ENCODE assay signal across 26 mouse cellular contexts in genomic region chr6:72952967-72953366, GRCm38 (mm10). TPM values are rescaled to one million over a fixed set of nuclear protein-coding genes. Genes with fewer than 3 reads are reported as not detected.
DNase-seq lines count a peak whose midpoint lies in the region; ATAC-seq lines count a peak whose summit lies in the region.
"Had no signal": no experiment of that assay in that cellular context is flagged by ENCODE, and none has a peak within 500 bp of the region (broad histone marks: within the 10 kb centered on the region; RNA-seq: fewer than 3 reads in every experiment).

No protein-coding gene starts in this region.

- no peaks in the 10 kb centered on the region for H3K36me3 ChIP-seq in limb, embryonic 15.5 days
- no peaks in the 10 kb centered on the region for H3K36me3 ChIP-seq in midbrain, embryonic 13.5 days
- H3K36me3 ChIP-seq: embryonic facial prominence, embryonic 15.5 days; heart, embryonic 12.5 days; hindbrain, embryonic 12.5 days; neural tube, embryonic 12.5 days had no signal

- H3K4me2 ChIP-seq in limb, embryonic 15.5 days = no peak overlapping the region
- no peak overlapping the region for H3K4me2 ChIP-seq in midbrain, embryonic 13.5 days (replicated peaks)
- H3K4me2 ChIP-seq: embryonic facial prominence, embryonic 15.5 days; heart, embryonic 12.5 days; hindbrain, embryonic 12.5 days; liver, embryonic 11.5 days; midbrain, embryonic 11.5 days; neural tube, embryonic 12.5 days had no signal

- H3K27ac ChIP-seq in limb, embryonic 15.5 days = peak overlapping the region; percentile 27; the same call in 1 of the 2 replicates
- no peak overlapping the region for H3K27ac ChIP-seq in midbrain, embryonic 13.5 days
- H3K27ac ChIP-seq: hindbrain, embryonic 12.5 days; neural tube, embryonic 12.5 days had no signal

- no peaks in the 10 kb centered on the region for H3K9me3 ChIP-seq in limb, embryonic 15.5 days
- no peaks in the 10 kb centered on the region for H3K9me3 ChIP-seq in midbrain, embryonic 13.5 days
- H3K9me3 ChIP-seq: embryonic facial prominence, embryonic 15.5 days; heart, embryonic 12.5 days; hindbrain, embryonic 12.5 days; neural tube, embryonic 12.5 days had no signal

- no peak for ATAC-seq in limb, embryonic 15.5 days (ENCODE audit: insufficient number of reproducible peaks, low FRiP score, low TSS enrichment, low read depth)
- ATAC-seq in midbrain, embryonic 13.5 days = no peak
- ATAC-seq: forebrain, embryonic 14.5 days; liver, postnatal 0 days had no signal

- 62% methylated on average over 2 of the region's 2 CpGs for WGBS in limb, embryonic 15.5 days
- WGBS in midbrain, embryonic 13.5 days = 95% methylated on average over 2 of the region's 2 CpGs

- H3K9ac ChIP-seq in limb, embryonic 15.5 days = no peak overlapping the region
- no peak overlapping the region for H3K9ac ChIP-seq in midbrain, embryonic 13.5 days (replicated peaks)
- H3K9ac ChIP-seq: embryonic facial prominence, embryonic 15.5 days; heart, embryonic 12.5 days; hindbrain, embryonic 12.5 days; liver, postnatal 0 days; neural tube, embryonic 12.5 days had no signal

- H3K4me1 ChIP-seq in limb, embryonic 15.5 days = peaks cover 23% of the 10 kb centered on the region
- peaks cover 21% of the 10 kb centered on the region for H3K4me1 ChIP-seq in midbrain, embryonic 13.5 days (replicated peaks)

- no peak overlapping the region for H3K4me3 ChIP-seq in limb, embryonic 15.5 days
- no peak overlapping the region for H3K4me3 ChIP-seq in midbrain, embryonic 13.5 days (replicated peaks)
- H3K4me3 ChIP-seq: embryonic facial prominence, embryonic 15.5 days; heart, embryonic 12.5 days; hindbrain, embryonic 12.5 days; neural tube, embryonic 12.5 days had no signal

- DNase-seq in kidney, postnatal 14 days = peak; percentile 39
- no peak for DNase-seq in kidney, adult 8-10 months
- DNase-seq in thymus, postnatal 0 days (ENCODE audit: low spot score) = peak; percentile 35
- no peak for DNase-seq in thymus, postnatal 14 days
- DNase-seq in induced T-regulatory cell, adult 2 months (ENCODE audit: low read depth) = peak; percentile 59
- DNase-seq in gastrocnemius, adult 8-10 months (ENCODE audit: low spot score in 2 of 2) = no peak
- DNase-seq: adrenal gland, postnatal 25 days; B cell, adult 2 months; cerebellum, adult 8-10 months; cerebellum, postnatal 36 days; embryo, embryonic 11 days; kidney, adult 18-20 months; layer of hippocampus, postnatal 36 days; liver, postnatal 0 days; lung, postnatal 14 days; right cerebral cortex, postnatal 14 days; spleen, adult 18-20 months had no signal

- H3K27me3 ChIP-seq in limb, embryonic 15.5 days = no peaks in the 10 kb centered on the region
- H3K27me3 ChIP-seq in midbrain, embryonic 13.5 days = no peaks in the 10 kb centered on the region
- H3K27me3 ChIP-seq: embryonic facial prominence, embryonic 15.5 days; heart, embryonic 12.5 days; hindbrain, embryonic 12.5 days; neural tube, embryonic 12.5 days had no signal

RNA-seq across cellular contexts. Expression of gene Tmsb10, which starts 5.6 kb away (rescaled TPM):
- 2,490 and 2,753 TPM in 2 replicates for polyA plus RNA-seq in thymus, postnatal 0 days (2015; fragmentation: Nextera tagmentation; extraction: Ambion mirVana)
- polyA plus RNA-seq in limb, embryonic 15.5 days (2015; fragmentation: Nextera tagmentation; extraction: Ambion mirVana) = 1,634 and 1,767 TPM in 2 replicates
- polyA plus RNA-seq in midbrain, embryonic 13.5 days (2015; fragmentation: Nextera tagmentation; extraction: Ambion mirVana) = 4,994 and 5,054 TPM in 2 replicates
- total RNA-seq in gastrocnemius, adult 8-10 months (2022) = 10 to 100 TPM; 16.2 to 39.9 (median 26.6) TPM

RNA-seq across cellular contexts. Expression of gene Kcmf1, which starts 53.2 kb away (rescaled TPM):
- polyA plus RNA-seq in thymus, postnatal 0 days (2015; fragmentation: Nextera tagmentation; extraction: Ambion mirVana) = 33.2 and 41.1 TPM in 2 replicates
- polyA plus RNA-seq in limb, embryonic 15.5 days (2015; fragmentation: Nextera tagmentation; extraction: Ambion mirVana) = 34.4 and 38.9 TPM in 2 replicates
- 25.7 and 26.1 TPM in 2 replicates for polyA plus RNA-seq in midbrain, embryonic 13.5 days (2015; fragmentation: Nextera tagmentation; extraction: Ambion mirVana)
- 100 to 1,000 TPM; 181 to 260 (median 210) TPM for total RNA-seq in gastrocnemius, adult 8-10 months (2022)

Comparison
In these comparisons a context has a peak if more than half of its experiments do, and no peak if none do; other contexts are left out.
1. DNase-seq: peak in kidney, postnatal 14 days (single experiment), thymus, postnatal 0 days (single experiment) and induced T-regulatory cell, adult 2 months (single experiment); none in kidney, adult 8-10 months (0 of 2), thymus, postnatal 14 days (single experiment) and gastrocnemius, adult 8-10 months (0 of 2).